Mouse (Mus musculus) MEL (cell line): ENCODE data around the gene Phf13. TPM values are rescaled to one million over a fixed set of nuclear protein-coding genes. Genes with fewer than 3 reads are reported as not detected.

Experiments used
- DNase-seq: peaks from one replicate; pipeline ENCODE4 v3.0.0; 2011; ENCODE audit warnings: low read depth, low spot score
- H3K27ac ChIP-seq: 2 replicates; pipeline ENCODE4 v1.5.1; 2012; ENCODE audit warnings: low read depth, mild to moderate bottlenecking, control low read depth, low read length, moderate library complexity; ENCODE audit not compliant: control insufficient read depth
- H3K27me3 ChIP-seq, 2 experiments: fragments of 150-350 bp in 1 of 2; sonication (generic) in 1 of 2; 2 replicates each; pipeline ENCODE4 v1.6.1; 2012; ENCODE audit warnings: low read length in 2 of 2, mild to moderate bottlenecking in 2 of 2, improper control_type of control experiment in 1 of 2, moderate library complexity in 1 of 2; ENCODE audit not compliant: insufficient read depth in 2 of 2, control insufficient read depth in 1 of 2
- H3K36me3 ChIP-seq, 2 experiments: 2 replicates each; pipeline ENCODE4 v1.6.1; 2012 to 2014; ENCODE audit warnings: low read length in 2 of 2, improper control_type of control experiment in 1 of 2, inconsistent platforms in 1 of 2, mild to moderate bottlenecking in 1 of 2; ENCODE audit not compliant: insufficient read depth in 2 of 2, control insufficient read depth in 1 of 2
- H3K4me1 ChIP-seq, 2 experiments: fragments of 150-350 bp in 1 of 2; sonication (generic) in 1 of 2; 2 replicates each; pipeline ENCODE4 v1.6.1; 2012; ENCODE audit warnings: low read length in 2 of 2, improper control_type of control experiment in 1 of 2, mild to moderate bottlenecking in 1 of 2; ENCODE audit not compliant: insufficient read depth in 2 of 2, control insufficient read depth in 1 of 2
- H3K4me3 ChIP-seq, 2 experiments: fragments of 150-350 bp in 1 of 2; sonication (generic) in 1 of 2; 2 replicates each; pipeline ENCODE4 v1.5.1; 2012; ENCODE audit warnings: low read depth in 2 of 2, low read length in 2 of 2, mild to moderate bottlenecking in 2 of 2, moderate library complexity in 2 of 2, control low read depth in 1 of 2, improper control_type of control experiment in 1 of 2; ENCODE audit not compliant: control insufficient read depth in 1 of 2, insufficient read depth in 1 of 2
- H3K79me2 ChIP-seq: 2 replicates; pipeline ENCODE4 v1.6.1; 2012; ENCODE audit warnings: mild to moderate bottlenecking, low read length, moderate library complexity; ENCODE audit not compliant: control insufficient read depth, poor library complexity, insufficient read depth
- H3K9ac ChIP-seq: 2 replicates; pipeline ENCODE4 v1.6.1; 2012; ENCODE audit warnings: low read depth, mild to moderate bottlenecking, control low read depth, low read length, moderate library complexity; ENCODE audit not compliant: control insufficient read depth, poor library complexity, severe bottlenecking
- H3K9me3 ChIP-seq: fragments of 150-350 bp; sonication (generic); replicated peaks from 2 replicates; pipeline ENCODE4 v1.6.1; 2012; ENCODE audit warnings: mild to moderate bottlenecking, low read length, improper control_type of control experiment, moderate library complexity; ENCODE audit not compliant: insufficient read depth
- BHLHE40 ChIP-seq: IDR thresholded peaks from 2 replicates; pipeline ENCODE4 v1.6.1; 2012; ENCODE audit warnings: low read depth, mild to moderate bottlenecking, inconsistent platforms, low read length, improper control_type of control experiment, borderline replicate concordance
- CHD1 ChIP-seq: IDR thresholded peaks from 2 replicates; pipeline ENCODE4 v1.6.1; 2012; ENCODE audit warnings: low read depth, mild to moderate bottlenecking, inconsistent platforms, low read length, improper control_type of control experiment
- CHD2 ChIP-seq: IDR thresholded peaks from 2 replicates; pipeline ENCODE4 v1.6.1; 2011; ENCODE audit warnings: low read length, improper control_type of control experiment
- CTCF ChIP-seq, 3 experiments: IDR thresholded peaks in 2 of 3; conservative IDR thresholded peaks in 1 of 3; 2 replicates each; pipeline ENCODE4 v1.5.1; 2011 to 2012; ENCODE audit warnings: low read length in 3 of 3, low read depth in 2 of 3, mild to moderate bottlenecking in 2 of 3, improper control_type of control experiment in 1 of 3, inconsistent platforms in 1 of 3, mixed read lengths in 1 of 3, moderate library complexity in 1 of 3; ENCODE audit not compliant: control insufficient read depth in 1 of 3, insufficient read depth in 1 of 3, poor library complexity in 1 of 3, severe bottlenecking in 1 of 3
- E2F4 ChIP-seq: IDR thresholded peaks from 2 replicates; pipeline ENCODE4 v1.6.1; 2011; ENCODE audit warnings: low read depth, low read length, improper control_type of control experiment, borderline replicate concordance
- ELF1 ChIP-seq: IDR thresholded peaks from 2 replicates; pipeline ENCODE4 v1.6.1; 2014; ENCODE audit warnings: low read depth, mild to moderate bottlenecking, inconsistent platforms, low read length, improper control_type of control experiment, moderate library complexity
- EP300 ChIP-seq, 2 experiments: IDR thresholded peaks; 2 replicates each; pipeline ENCODE4 v1.6.1; 2011; ENCODE audit warnings: improper control_type of control experiment in 2 of 2, low read length in 2 of 2, low read depth in 1 of 2, mild to moderate bottlenecking in 1 of 2
- ETS1 ChIP-seq: IDR thresholded peaks from 2 replicates; pipeline ENCODE4 v1.6.1; 2012; ENCODE audit warnings: low read depth, mild to moderate bottlenecking, inconsistent platforms, low read length, improper control_type of control experiment, moderate library complexity
- GABPA ChIP-seq: IDR thresholded peaks from 2 replicates; pipeline ENCODE4 v1.6.1; 2012; ENCODE audit warnings: low read depth, mild to moderate bottlenecking, inconsistent platforms, low read length, improper control_type of control experiment, moderate library complexity
- GATA1 ChIP-seq: IDR thresholded peaks from 2 replicates; pipeline ENCODE4 v1.6.1; 2011; ENCODE audit warnings: low read depth, low read length, improper control_type of control experiment
- HCFC1 ChIP-seq: IDR thresholded peaks from 2 replicates; pipeline ENCODE4 v1.6.1; 2012; ENCODE audit warnings: low read depth, mild to moderate bottlenecking, inconsistent platforms, low read length, improper control_type of control experiment, moderate library complexity
- JUND ChIP-seq: IDR thresholded peaks from 2 replicates; pipeline ENCODE4 v1.6.1; 2011; ENCODE audit warnings: low read depth, mild to moderate bottlenecking, improper control_type of control experiment, low read length
- KAT2A ChIP-seq: conservative IDR thresholded peaks from 2 replicates; pipeline ENCODE4 v1.6.1; 2012; ENCODE audit warnings: low read depth, low read length, improper control_type of control experiment, inconsistent platforms
- MAFK ChIP-seq: IDR thresholded peaks from 2 replicates; pipeline ENCODE4 v1.6.1; 2011; ENCODE audit warnings: low read depth, mild to moderate bottlenecking, low read length, improper control_type of control experiment, borderline replicate concordance
- MAX ChIP-seq: IDR thresholded peaks from 2 replicates; pipeline ENCODE4 v1.6.1; 2011; ENCODE audit warnings: low read length, improper control_type of control experiment
- MAZ ChIP-seq: IDR thresholded peaks from 2 replicates; pipeline ENCODE4 v1.6.1; 2012; ENCODE audit warnings: low read depth, mild to moderate bottlenecking, inconsistent platforms, low read length, improper control_type of control experiment
- MEF2A ChIP-seq: IDR thresholded peaks from 2 replicates; pipeline ENCODE4 v1.6.1; 2014; ENCODE audit warnings: low read depth, mild to moderate bottlenecking, inconsistent platforms, low read length, improper control_type of control experiment; ENCODE audit not compliant: poor library complexity, insufficient replicate concordance, severe bottlenecking; ENCODE audit errors: extremely low read depth
- MYB ChIP-seq: IDR thresholded peaks from 2 replicates; pipeline ENCODE4 v1.6.1; 2011; ENCODE audit warnings: mild to moderate bottlenecking, low read depth, low read length, improper control_type of control experiment
- MYC ChIP-seq: IDR thresholded peaks from 2 replicates; pipeline ENCODE4 v1.6.1; 2011; ENCODE audit warnings: low read depth, mild to moderate bottlenecking, low read length, improper control_type of control experiment, moderate library complexity
- NELFE ChIP-seq: IDR thresholded peaks from 2 replicates; pipeline ENCODE4 v1.6.1; 2011; ENCODE audit warnings: low read depth, low read length, improper control_type of control experiment
- NRF1 ChIP-seq: IDR thresholded peaks from 2 replicates; pipeline ENCODE4 v1.6.1; 2014; ENCODE audit warnings: low read depth, mild to moderate bottlenecking, inconsistent platforms, low read length, improper control_type of control experiment, moderate library complexity; ENCODE audit not compliant: poor library complexity, insufficient read depth, severe bottlenecking
- POLR2A ChIP-seq, 2 experiments: IDR thresholded peaks; 2 replicates each; pipeline ENCODE4 v1.6.1; 2011 to 2012; ENCODE audit warnings: low read length in 2 of 2, mild to moderate bottlenecking in 2 of 2, control low read depth in 1 of 2, improper control_type of control experiment in 1 of 2, low read depth in 1 of 2, moderate library complexity in 1 of 2; ENCODE audit not compliant: control insufficient read depth in 1 of 2, insufficient read depth in 1 of 2, poor library complexity in 1 of 2
- POLR2AphosphoS2 ChIP-seq: IDR thresholded peaks from 2 replicates; pipeline ENCODE4 v1.6.1; 2011; ENCODE audit warnings: low read length, improper control_type of control experiment
- RAD21 ChIP-seq: IDR thresholded peaks from 2 replicates; pipeline ENCODE4 v1.6.1; 2011; ENCODE audit warnings: mild to moderate bottlenecking, low read depth, low read length, improper control_type of control experiment
- SIN3A ChIP-seq: IDR thresholded peaks from 2 replicates; pipeline ENCODE4 v1.6.1; 2012; ENCODE audit warnings: low read length, improper control_type of control experiment, inconsistent platforms
- SMC3 ChIP-seq: IDR thresholded peaks from 2 replicates; pipeline ENCODE4 v1.6.1; 2011; ENCODE audit warnings: low read depth, low read length, improper control_type of control experiment
- TBP ChIP-seq: IDR thresholded peaks from 2 replicates; pipeline ENCODE4 v1.8.0; 2011; ENCODE audit warnings: low read depth, low read length, improper control_type of control experiment
- TCF12 ChIP-seq: IDR thresholded peaks from 2 replicates; pipeline ENCODE4 v1.6.1; 2014; ENCODE audit warnings: low read depth, mild to moderate bottlenecking, inconsistent platforms, low read length, improper control_type of control experiment, moderate library complexity
- UBTF ChIP-seq: IDR thresholded peaks from 2 replicates; pipeline ENCODE4 v1.6.1; 2012; ENCODE audit warnings: low read depth, mild to moderate bottlenecking, inconsistent platforms, low read length, improper control_type of control experiment, moderate library complexity, borderline replicate concordance; ENCODE audit not compliant: insufficient read depth
- USF1 ChIP-seq: IDR thresholded peaks from 2 replicates; pipeline ENCODE4 v1.6.1; 2014; ENCODE audit warnings: low read depth, mild to moderate bottlenecking, inconsistent platforms, low read length, improper control_type of control experiment, moderate library complexity
- USF2 ChIP-seq, 2 experiments: IDR thresholded peaks; 2 replicates each; pipeline ENCODE4 v1.6.1; 2011 to 2012; ENCODE audit warnings: improper control_type of control experiment in 2 of 2, low read length in 2 of 2, borderline replicate concordance in 1 of 2, inconsistent platforms in 1 of 2, low read depth in 1 of 2, mild to moderate bottlenecking in 1 of 2; ENCODE audit not compliant: insufficient read depth in 1 of 2
- ZC3H11A ChIP-seq: IDR thresholded peaks from 2 replicates; pipeline ENCODE4 v1.6.1; 2012; ENCODE audit warnings: low read depth, mild to moderate bottlenecking, inconsistent platforms, low read length, improper control_type of control experiment
- ZKSCAN1 ChIP-seq: IDR thresholded peaks from 2 replicates; pipeline ENCODE4 v1.6.1; 2012; ENCODE audit warnings: low read depth, mild to moderate bottlenecking, inconsistent platforms, low read length, improper control_type of control experiment, moderate library complexity
- ZMIZ1 ChIP-seq: IDR thresholded peaks from 2 replicates; pipeline ENCODE4 v1.6.1; 2012; ENCODE audit warnings: low read depth, mild to moderate bottlenecking, inconsistent platforms, low read length, improper control_type of control experiment, moderate library complexity
- ZNF384 ChIP-seq: IDR thresholded peaks from 2 replicates; pipeline ENCODE4 v1.6.1; 2012; ENCODE audit warnings: low read depth, mild to moderate bottlenecking, inconsistent platforms, low read length, improper control_type of control experiment
- polyA plus RNA-seq, 2 experiments: library from polyadenylated mRNA; stranded (reverse) in 1 of 2; unstranded in 1 of 2; fragments of >175 nt in 1 of 2; fragments of >200 nt in 1 of 2; gene quantifications; 2 replicates each; pipeline versions ENCODE4 v1.2.1 to v1.2.4; 2012; ENCODE audit warnings: low replicate concordance in 2 of 2, low read depth in 1 of 2; ENCODE audit not compliant: insufficient read length in 2 of 2, insufficient read depth in 1 of 2, missing spikeins in 1 of 2
- total RNA-seq: library from RNA; depleted of rRNA; stranded (reverse); fragments of 300-350 nt; gene quantifications from 2 replicates; pipeline ENCODE4 v1.2.3, GENCODE M21; 2012

Phf13 gene
- total and polyA plus RNA-seq, 3 experiments, result 2.0 to 6.6 TPM; not detected in 1

GRCm38 (mm10) chr4:152038985-152039830, 43.1 kb upstream of the Phf13 start, which contains the start of gene Nol9:
Nol9 (plus strand) TSS chr4:152039321.
- DNase-seq, result peak; percentile 93
- H3K27me3 ChIP-seq, result no peaks in the 10 kb centered on the region
- peak within 1 kb of the TSS; percentile 86 to 95 for H3K4me3 ChIP-seq
- H3K9ac ChIP-seq, result peak within 1 kb of the TSS; percentile 99
- peaks cover 44% of the 10 kb centered on the region for H3K79me2 ChIP-seq
- H3K27ac ChIP-seq, result peak within 1 kb of the TSS; percentile 62
- peaks cover 5 to 8% of the 10 kb centered on the region in 2 experiments for H3K36me3 ChIP-seq
- H3K9me3 ChIP-seq, result no peaks in the 10 kb centered on the region
- H3K4me1 ChIP-seq, result peaks cover 0 to 10% of the 10 kb centered on the region in 2 experiments; a peak in 2 of 4 replicates
- TF ChIP-seq MYC, result peak; percentile 81; the same call in 1 of the 2 replicates
- 0 out of 2 replicates have a peak, but pooled peaks have one; percentile 41 for TF ChIP-seq BHLHE40
- no peak for TF ChIP-seq ZNF384
- TF ChIP-seq CHD1, result no peak
- no peak for TF ChIP-seq E2F4
- TF ChIP-seq ELF1, result peak; percentile 94
- TF ChIP-seq MAFK, result no peak
- 0 out of 2 replicates have a peak, but pooled peaks have one; percentile 27 for TF ChIP-seq NRF1
- peak; percentile 96 for TF ChIP-seq MAZ
- no peak; the same call in 1 of the 2 replicates for TF ChIP-seq KAT2A
- TF ChIP-seq ZMIZ1, result no peak; the same call in 1 of the 2 replicates
- peak; percentile 92 for TF ChIP-seq HCFC1
- peak; percentile 77 to 99 (median 94) for TF ChIP-seq CTCF (IDR thresholded peaks at IDR 0.05 in 2 of 3, conservative IDR thresholded peaks at IDR 0.05 in 1 of 3; ENCODE audit: control insufficient read depth in 1 of 3, insufficient read depth in 1 of 3, low read depth in 2 of 3, low read length in 3 of 3, poor library complexity in 1 of 3, severe bottlenecking in 1 of 3)
- peak; percentile 32; the same call in 1 of the 2 replicates for TF ChIP-seq USF1
- TF ChIP-seq MEF2A, result 0 out of 2 replicates have a peak, but pooled peaks have one; percentile 48
- TF ChIP-seq ZKSCAN1, result no peak
- TF ChIP-seq USF2 (IDR thresholded peaks at IDR 0.05; ENCODE audit: borderline replicate concordance in 1 of 2, insufficient read depth in 1 of 2, low read depth in 1 of 2, low read length in 2 of 2), result no peak
- TF ChIP-seq TCF12, result peak; percentile 76
- TF ChIP-seq POLR2AphosphoS2, result peak; percentile 78; the same call in 1 of the 2 replicates
- peak; percentile 93 for TF ChIP-seq NELFE
- 0 out of 2 replicates have a peak, but pooled peaks have one; percentile 11 for TF ChIP-seq ETS1
- peak; percentile 83 for TF ChIP-seq SIN3A
- peak; percentile 88 to 93 for TF ChIP-seq POLR2A (IDR thresholded peaks at IDR 0.05; ENCODE audit: control insufficient read depth in 1 of 2, insufficient read depth in 1 of 2, low read depth in 1 of 2, low read length in 2 of 2, poor library complexity in 1 of 2)
- no peak for TF ChIP-seq MYB
- peak; percentile 41 for TF ChIP-seq SMC3
- peak; percentile 98 for TF ChIP-seq CHD2
- no peak for TF ChIP-seq EP300 (IDR thresholded peaks at IDR 0.05; ENCODE audit: low read depth in 1 of 2, low read length in 2 of 2)
- no peak for TF ChIP-seq UBTF
- no peak for TF ChIP-seq RAD21
- TF ChIP-seq GATA1, result no peak
- no peak for TF ChIP-seq ZC3H11A
- TF ChIP-seq MAX, result peak; percentile 91
- no peak for TF ChIP-seq GABPA
- peak; percentile 83 for TF ChIP-seq TBP
- no peak for TF ChIP-seq JUND
